In the genomic region with DNA sequence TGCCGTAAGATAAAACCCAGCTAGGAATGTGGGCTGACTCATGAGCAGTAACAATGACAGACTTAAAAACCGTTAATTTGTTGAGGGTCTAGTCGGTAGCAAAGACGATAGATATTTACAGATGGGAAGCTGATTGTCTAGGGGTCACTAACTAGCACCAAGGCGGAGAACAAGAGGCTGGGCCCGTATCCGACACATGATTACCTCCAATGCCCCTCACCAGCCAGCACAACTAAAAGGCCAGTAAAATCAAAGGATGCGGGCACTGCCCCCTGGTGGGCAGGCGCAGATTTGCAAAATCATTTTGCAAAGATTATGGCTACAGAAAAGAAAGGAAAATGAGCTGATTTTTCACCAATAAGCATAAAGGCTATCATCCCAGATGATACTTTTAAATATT, we compare ENCODE assay signal across 9 mouse cellular contexts.
A peak's percentile ranks its signal among the peaks of the same experiment; 100 is the strongest.
DNase-seq lines count a peak whose midpoint lies in the region; ATAC-seq and TF ChIP-seq lines count a peak whose summit lies in the region.
"Had no signal": no experiment of that assay in that cellular context is flagged by ENCODE, and none has a peak within 500 bp of the region (broad histone marks: within the 10 kb centered on the region; RNA-seq: fewer than 3 reads in every experiment).

No protein-coding gene starts in this region.

- WGBS in kidney, adult 2 months = 26% methylated on average over 9 of the region's 9 CpGs
- 28% methylated on average over 9 of the region's 9 CpGs for WGBS in kidney, embryonic 15.5 days
- WGBS in limb, embryonic 10.5 days = 44% methylated on average over 9 of the region's 9 CpGs
- 32% methylated on average over 9 of the region's 9 CpGs for WGBS in small intestine, adult 2 months

- H3K4me2 ChIP-seq in kidney, embryonic 15.5 days = no peak overlapping the region
- H3K4me2 ChIP-seq: embryonic facial prominence, embryonic 15.5 days had no signal

- no peaks in the 10 kb centered on the region for H3K9me3 ChIP-seq in kidney, embryonic 15.5 days (replicated peaks)
- H3K9me3 ChIP-seq in E14TG2a.4 (ENCODE audit: low read length) = no peaks in the 10 kb centered on the region
- H3K9me3 ChIP-seq in limb, embryonic 10.5 days (replicated peaks) = no peaks in the 10 kb centered on the region
- H3K9me3 ChIP-seq: embryonic facial prominence, embryonic 15.5 days had no signal

- TF ChIP-seq CTCF in kidney, adult 2 months (conservative IDR thresholded peaks at IDR 0.05; ENCODE audit: insufficient read depth, insufficient read length, low read depth, low read length) = peak; percentile 63
- TF ChIP-seq CTCF in E14TG2a.4 (conservative IDR thresholded peaks at IDR 0.05; ENCODE audit: low read length) = peak; percentile 79
- TF ChIP-seq CTCF in small intestine, adult 2 months (IDR thresholded peaks at IDR 0.05; ENCODE audit: extremely low read depth, insufficient read length, insufficient replicate concordance, low read depth, low read length) = peak; percentile 89; the same call in 1 of the 2 replicates

- no peaks in the 10 kb centered on the region for H3K36me3 ChIP-seq in kidney, adult 2 months (ENCODE audit: control insufficient read depth, insufficient read depth, low read length)
- H3K36me3 ChIP-seq in kidney, embryonic 15.5 days = no peaks in the 10 kb centered on the region
- no peaks in the 10 kb centered on the region for H3K36me3 ChIP-seq in E14TG2a.4 (ENCODE audit: insufficient read depth, low read length)
- H3K36me3 ChIP-seq in limb, embryonic 10.5 days = no peaks in the 10 kb centered on the region
- H3K36me3 ChIP-seq in small intestine, adult 2 months (ENCODE audit: control insufficient read depth, insufficient read depth, low read length) = no peaks in the 10 kb centered on the region
- H3K36me3 ChIP-seq: embryonic facial prominence, embryonic 15.5 days had no signal

- H3K27me3 ChIP-seq in kidney, adult 2 months (replicated peaks; ENCODE audit: control insufficient read depth, insufficient read depth, low read length) = no peaks in the 10 kb centered on the region
- H3K27me3 ChIP-seq in kidney, embryonic 15.5 days = no peaks in the 10 kb centered on the region
- no peaks in the 10 kb centered on the region for H3K27me3 ChIP-seq in E14TG2a.4 (ENCODE audit: insufficient read depth, low read length)
- H3K27me3 ChIP-seq in limb, embryonic 10.5 days (ENCODE audit: low read depth, poor library complexity, severe bottlenecking) = no peaks in the 10 kb centered on the region
- no peaks in the 10 kb centered on the region for H3K27me3 ChIP-seq in small intestine, adult 2 months (ENCODE audit: control insufficient read depth, insufficient read depth, low read length)
- H3K27me3 ChIP-seq: embryonic facial prominence, embryonic 15.5 days had no signal

- H3K4me1 ChIP-seq in kidney, adult 2 months (ENCODE audit: control insufficient read depth, insufficient read depth, low read length) = no peaks in the 10 kb centered on the region
- 0 out of 2 replicates have a peak, but pooled peaks cover 4% of the 10 kb centered on the region for H3K4me1 ChIP-seq in kidney, embryonic 15.5 days
- 0 out of 2 replicates have a peak, but pooled peaks cover 3% of the 10 kb centered on the region for H3K4me1 ChIP-seq in E14TG2a.4 (replicated peaks; ENCODE audit: low read depth, low read length)
- H3K4me1 ChIP-seq in limb, embryonic 10.5 days = no peaks in the 10 kb centered on the region
- H3K4me1 ChIP-seq in small intestine, adult 2 months (ENCODE audit: control insufficient read depth, insufficient read depth, insufficient read length, low read length) = peaks cover 9% of the 10 kb centered on the region; the same call in 1 of the 2 replicates
- H3K4me1 ChIP-seq: embryonic facial prominence, embryonic 15.5 days had no signal

- intact Hi-C loops in heart, postnatal 10 days (cut with DNase I) = loop anchor here (2.0 kb wide), 1 partner anchor 523 kb away; no protein-coding TSS in a partner anchor

- no peak for TF ChIP-seq POLR2A in kidney, adult 2 months (IDR thresholded peaks at IDR 0.05; ENCODE audit: low read depth, low read length)
- TF ChIP-seq POLR2A in small intestine, adult 2 months (IDR thresholded peaks at IDR 0.05; ENCODE audit: low read depth, low read length) = no peak

- no peak overlapping the region for H3K4me3 ChIP-seq in kidney, adult 2 months (ENCODE audit: insufficient read depth, low read depth, low read length)
- H3K4me3 ChIP-seq in kidney, embryonic 15.5 days (replicated peaks) = no peak overlapping the region
- H3K4me3 ChIP-seq in E14TG2a.4 (replicated peaks; ENCODE audit: low read length) = no peak overlapping the region
- no peak overlapping the region for H3K4me3 ChIP-seq in limb, embryonic 10.5 days
- no peak overlapping the region for H3K4me3 ChIP-seq in small intestine, adult 2 months (ENCODE audit: low read depth, low read length)
- H3K4me3 ChIP-seq: embryonic facial prominence, embryonic 15.5 days had no signal

- peak; percentile 37 for DNase-seq in kidney, adult 2 months
- peak; percentile 71 for DNase-seq in adrenal gland, postnatal 10 days
- DNase-seq in heart, postnatal 10 days = peak; percentile 39 to 66
- DNase-seq in limb, embryonic 10.5 days (ENCODE audit: low spot score) = peak; percentile 79

- H3K27ac ChIP-seq in kidney, adult 2 months (ENCODE audit: insufficient read depth, low read depth, low read length) = no peak overlapping the region
- H3K27ac ChIP-seq in kidney, embryonic 15.5 days = no peak overlapping the region
- no peak overlapping the region for H3K27ac ChIP-seq in limb, embryonic 10.5 days
- H3K27ac ChIP-seq in small intestine, adult 2 months (ENCODE audit: insufficient read depth, low read depth, low read length) = no peak overlapping the region
- H3K27ac ChIP-seq: embryonic facial prominence, embryonic 15.5 days had no signal

- ATAC-seq in kidney, embryonic 15.5 days (replicated peaks; ENCODE audit: low FRiP score) = no peak
- ATAC-seq in cerebellum, adult (ENCODE audit: insufficient number of reproducible peaks, low FRiP score, low TSS enrichment) = no peak

- H3K9ac ChIP-seq in kidney, embryonic 15.5 days = no peak overlapping the region
- H3K9ac ChIP-seq: embryonic facial prominence, embryonic 15.5 days had no signal
